Mouse (Mus musculus): ENCODE measurements at regions not wholly inside any gene's neighbourhood (a gene's known extent, or its start where the extent isn't known, plus 50 kb on each side); places are given as distances from the start of the nearest gene placed in this dataset.
"Not testable (repeated sequence)": the region's sequence is repeated elsewhere in the genome, so short reads cannot be mapped to it uniquely, and the experiment has no call there.

- H3K4me1 ChIP-seq (ENCODE audit: control insufficient read depth, insufficient read depth, low read depth, low read length), result no peaks in the 10 kb centered on the region
- H3K9ac ChIP-seq (ENCODE audit: low read depth, low read length), result no peak overlapping the region
- H3K9me3 ChIP-seq (ENCODE audit: control insufficient read depth, low read length), result no peaks in the 10 kb centered on the region
- no peak overlapping the region for H3K4me3 ChIP-seq (ENCODE audit: low read length)
- H3K27me3 ChIP-seq (replicated peaks; ENCODE audit: control insufficient read depth, insufficient read depth, low read length), result no peaks in the 10 kb centered on the region
- H3K27ac ChIP-seq (ENCODE audit: low read depth, low read length), result no peak overlapping the region
- no peaks in the 10 kb centered on the region for H3K36me3 ChIP-seq (ENCODE audit: control insufficient read depth, insufficient read depth, low read length)
- peak; percentile 58; the same call in 1 of the 2 replicates for ATAC-seq
- 31% methylated on average over 8 of the region's 8 CpGs for WGBS
- H3K4me2 ChIP-seq (ENCODE audit: low read length), result no peak overlapping the region
Measured at GRCm38 (mm10) chr9:23692768-23693441, 404.9 kb upstream of the Npsr1 start.

- no peaks in the 10 kb centered on the region for H3K4me1 ChIP-seq (ENCODE audit: control insufficient read depth, insufficient read depth, low read depth, low read length)
- H3K27me3 ChIP-seq (replicated peaks; ENCODE audit: control insufficient read depth, insufficient read depth, low read length), result no peaks in the 10 kb centered on the region
- H3K36me3 ChIP-seq (ENCODE audit: control insufficient read depth, insufficient read depth, low read length), result no peaks in the 10 kb centered on the region
- WGBS, result 44% methylated on average over 1 of the region's 1 CpGs
- no peak overlapping the region for H3K4me2 ChIP-seq (ENCODE audit: low read length)
- H3K4me3 ChIP-seq (ENCODE audit: low read length), result no peak overlapping the region
- ATAC-seq, result no peak
- H3K9ac ChIP-seq (ENCODE audit: low read depth, low read length), result no peak overlapping the region
- H3K27ac ChIP-seq (ENCODE audit: low read depth, low read length), result no peak overlapping the region
- H3K9me3 ChIP-seq (ENCODE audit: control insufficient read depth, low read length), result no peaks in the 10 kb centered on the region
Measured at GRCm38 (mm10) chr9:23693442-23693829, 404.4 kb upstream of the Npsr1 start.

- Histone ChIP-seq H3K9me3 (ENCODE audit: control insufficient read depth, low read length) (no peaks in the 10 kb centered on the region), H3K4me2 (ENCODE audit: low read length) (no peak overlapping the region), H3K27me3 (replicated peaks; ENCODE audit: control insufficient read depth, insufficient read depth, low read length) (no peaks in the 10 kb centered on the region), H3K36me3 (ENCODE audit: control insufficient read depth, insufficient read depth, low read length) (no peaks in the 10 kb centered on the region), H3K4me3 (ENCODE audit: low read length) (no peak overlapping the region), H3K27ac (ENCODE audit: low read depth, low read length) (no peak overlapping the region), H3K9ac (ENCODE audit: low read depth, low read length) (no peak overlapping the region), H3K4me1 (ENCODE audit: control insufficient read depth, insufficient read depth, low read depth, low read length) (no peaks in the 10 kb centered on the region)
- WGBS, result 89% methylated on average over 2 of the region's 2 CpGs
- ATAC-seq, result no peak
Measured at GRCm38 (mm10) chr9:23694481-23694880, 403.3 kb upstream of the Npsr1 start.

- ATAC-seq, result no peak
- Histone ChIP-seq H3K4me3 (ENCODE audit: low read length) (no peak overlapping the region), H3K27ac (ENCODE audit: low read depth, low read length) (no peak overlapping the region), H3K4me2 (ENCODE audit: low read length) (no peak overlapping the region), H3K27me3 (replicated peaks; ENCODE audit: control insufficient read depth, insufficient read depth, low read length) (no peaks in the 10 kb centered on the region), H3K4me1 (ENCODE audit: control insufficient read depth, insufficient read depth, low read depth, low read length) (no peaks in the 10 kb centered on the region), H3K9ac (ENCODE audit: low read depth, low read length) (no peak overlapping the region), H3K36me3 (ENCODE audit: control insufficient read depth, insufficient read depth, low read length) (no peaks in the 10 kb centered on the region), H3K9me3 (ENCODE audit: control insufficient read depth, low read length) (no peaks in the 10 kb centered on the region)
- WGBS, result 79% methylated on average over 1 of the region's 1 CpGs
Measured at GRCm38 (mm10) chr9:23700567-23700966, 397.2 kb upstream of the Npsr1 start.

GRCm38 (mm10) chr9:23717584-23717983 lies 380.2 kb upstream of the Npsr1 start:
- H3K9me3 ChIP-seq (ENCODE audit: control insufficient read depth, low read length); ATAC-seq; H3K36me3 ChIP-seq (ENCODE audit: control insufficient read depth, insufficient read depth, low read length); H3K27me3 ChIP-seq (replicated peaks; ENCODE audit: control insufficient read depth, insufficient read depth, low read length); H3K4me3 ChIP-seq (ENCODE audit: low read length); H3K4me1 ChIP-seq (ENCODE audit: control insufficient read depth, insufficient read depth, low read depth, low read length); H3K4me2 ChIP-seq (ENCODE audit: low read length); H3K27ac ChIP-seq (ENCODE audit: low read depth, low read length); H3K9ac ChIP-seq (ENCODE audit: low read depth, low read length): not testable (repeated sequence)

- Histone ChIP-seq H3K4me2 (ENCODE audit: low read length) (no peak overlapping the region), H3K4me3 (ENCODE audit: low read length) (no peak overlapping the region), H3K9ac (ENCODE audit: low read depth, low read length) (no peak overlapping the region), H3K4me1 (ENCODE audit: control insufficient read depth, insufficient read depth, low read depth, low read length) (no peaks in the 10 kb centered on the region), H3K27me3 (replicated peaks; ENCODE audit: control insufficient read depth, insufficient read depth, low read length) (no peaks in the 10 kb centered on the region), H3K9me3 (ENCODE audit: control insufficient read depth, low read length) (no peaks in the 10 kb centered on the region), H3K27ac (ENCODE audit: low read depth, low read length) (no peak overlapping the region), H3K36me3 (ENCODE audit: control insufficient read depth, insufficient read depth, low read length) (no peaks in the 10 kb centered on the region)
- ATAC-seq, result no peak
- WGBS, result 83% methylated on average over 4 of the region's 4 CpGs
Measured at GRCm38 (mm10) chr9:23728816-23729215, 369.0 kb upstream of the Npsr1 start.

- no peaks in the 10 kb centered on the region for H3K4me1 ChIP-seq (ENCODE audit: control insufficient read depth, insufficient read depth, low read depth, low read length)
- WGBS, result 86% methylated on average over 5 of the region's 5 CpGs
Measured at GRCm38 (mm10) chr9:23752478-23752877, 345.3 kb upstream of the Npsr1 start.

GRCm38 (mm10) chr9:23786660-23787059 lies 311.1 kb upstream of the Npsr1 start:
- Histone ChIP-seq H3K4me3 (ENCODE audit: low read length) (no peak overlapping the region), H3K4me1 (ENCODE audit: control insufficient read depth, insufficient read depth, low read depth, low read length) (no peaks in the 10 kb centered on the region), H3K27ac (ENCODE audit: low read depth, low read length) (no peak overlapping the region), H3K27me3 (replicated peaks; ENCODE audit: control insufficient read depth, insufficient read depth, low read length) (no peaks in the 10 kb centered on the region), H3K9me3 (ENCODE audit: control insufficient read depth, low read length) (no peaks in the 10 kb centered on the region), H3K4me2 (ENCODE audit: low read length) (no peak overlapping the region), H3K36me3 (ENCODE audit: control insufficient read depth, insufficient read depth, low read length) (no peaks in the 10 kb centered on the region), H3K9ac (ENCODE audit: low read depth, low read length) (no peak overlapping the region)
- 55% methylated on average over 4 of the region's 4 CpGs for WGBS
- ATAC-seq, result 0 out of 2 replicates have a peak, but pooled peaks have one; percentile 37

More at GRCm38 (mm10) chr9:23752478-23752877, 345.3 kb upstream of the Npsr1 start:
- H3K9ac ChIP-seq (ENCODE audit: low read depth, low read length), result no peak overlapping the region
- no peak overlapping the region for H3K27ac ChIP-seq (ENCODE audit: low read depth, low read length)
- H3K36me3 ChIP-seq (ENCODE audit: control insufficient read depth, insufficient read depth, low read length), result no peaks in the 10 kb centered on the region
- no peak overlapping the region for H3K4me3 ChIP-seq (ENCODE audit: low read length)
- no peaks in the 10 kb centered on the region for H3K27me3 ChIP-seq (replicated peaks; ENCODE audit: control insufficient read depth, insufficient read depth, low read length)
- ATAC-seq, result no peak
- no peak overlapping the region for H3K4me2 ChIP-seq (ENCODE audit: low read length)
- no peaks in the 10 kb centered on the region for H3K9me3 ChIP-seq (ENCODE audit: control insufficient read depth, low read length)
